Comparison of ENCODE assay signal across 11 mouse cellular contexts in the genomic region with DNA sequence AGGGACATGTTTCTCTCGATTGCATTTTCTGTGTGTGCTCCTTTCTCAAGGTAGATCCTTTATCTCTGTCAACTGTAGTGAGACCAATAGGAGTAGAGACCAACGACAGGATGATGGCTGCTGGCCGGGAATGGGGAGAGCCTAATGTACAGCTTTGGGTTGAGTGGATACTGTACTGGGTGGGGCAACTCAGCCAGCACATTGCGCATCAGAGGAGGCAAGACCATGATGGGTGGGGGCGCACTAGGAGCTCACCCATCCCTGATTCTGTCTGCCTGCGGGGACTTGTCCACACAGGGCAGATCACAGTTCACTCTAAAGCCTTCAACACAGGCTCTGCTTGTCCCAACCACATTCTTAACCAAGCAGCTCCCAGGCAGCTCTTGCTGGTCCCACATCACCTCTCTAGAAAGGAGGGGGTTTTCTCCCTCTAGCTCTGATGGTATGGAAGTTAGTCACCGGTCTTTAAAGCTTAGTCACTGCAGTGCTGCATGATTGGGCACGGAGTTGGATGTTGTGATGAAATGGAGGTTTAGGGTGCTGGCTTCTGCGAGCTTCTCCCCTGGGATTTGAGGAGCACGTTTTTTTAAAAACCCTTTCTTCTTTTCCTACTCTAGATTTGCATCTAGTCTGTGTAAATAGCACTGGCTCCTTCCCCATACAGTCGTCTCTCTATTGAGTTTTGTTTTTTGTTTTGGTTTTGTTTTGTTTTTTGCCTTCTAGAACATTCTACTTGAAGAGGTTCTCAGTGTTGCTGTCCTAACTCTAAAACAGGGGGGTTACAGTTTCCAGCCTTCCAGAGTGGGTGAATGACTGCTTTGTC.
DNase-seq lines count a peak whose midpoint lies in the region; ATAC-seq and TF ChIP-seq lines count a peak whose summit lies in the region.
"Had no signal": no experiment of that assay in that cellular context is flagged by ENCODE, and none has a peak within 500 bp of the region (broad histone marks: within the 10 kb centered on the region; RNA-seq: fewer than 3 reads in every experiment).

No protein-coding gene starts in this region.

- H3K9ac ChIP-seq in lung, embryonic 14.5 days = no peak overlapping the region
- no peak overlapping the region for H3K9ac ChIP-seq in stomach, embryonic 16.5 days (ENCODE audit: low read length)
- H3K9ac ChIP-seq: lung, embryonic 15.5 days; midbrain, embryonic 13.5 days had no signal

- WGBS in lung, embryonic 14.5 days = 76% methylated on average over 11 of the region's 11 CpGs
- WGBS in stomach, embryonic 16.5 days = 70% methylated on average over 11 of the region's 11 CpGs

- no peaks in the 10 kb centered on the region for H3K27me3 ChIP-seq in lung, embryonic 14.5 days (ENCODE audit: insufficient read depth, low read length)
- H3K27me3 ChIP-seq in stomach, embryonic 16.5 days (ENCODE audit: control insufficient read depth, insufficient read depth, low read length) = no peaks in the 10 kb centered on the region
- H3K27me3 ChIP-seq: lung, embryonic 15.5 days; midbrain, embryonic 13.5 days had no signal

- H3K9me3 ChIP-seq in lung, embryonic 14.5 days (ENCODE audit: low read depth, low read length) = no peaks in the 10 kb centered on the region
- no peaks in the 10 kb centered on the region for H3K9me3 ChIP-seq in stomach, embryonic 16.5 days (replicated peaks; ENCODE audit: control insufficient read depth, low read length)
- H3K9me3 ChIP-seq: lung, embryonic 15.5 days; midbrain, embryonic 13.5 days had no signal

- no peak overlapping the region for H3K4me3 ChIP-seq in lung, embryonic 14.5 days (ENCODE audit: low read depth, low read length)
- H3K4me3 ChIP-seq in stomach, embryonic 16.5 days (replicated peaks; ENCODE audit: low read length) = peak overlapping the region; percentile 28
- H3K4me3 ChIP-seq: erythroblast, embryonic 14.5 days; lung, embryonic 15.5 days; midbrain, embryonic 13.5 days had no signal

- no peak overlapping the region for H3K4me2 ChIP-seq in lung, embryonic 14.5 days
- H3K4me2 ChIP-seq in stomach, embryonic 16.5 days (ENCODE audit: low read depth, low read length) = no peak overlapping the region
- H3K4me2 ChIP-seq: lung, embryonic 15.5 days; midbrain, embryonic 13.5 days had no signal

- peak overlapping the region; percentile 10; the same call in 1 of the 2 replicates for H3K27ac ChIP-seq in lung, embryonic 14.5 days (ENCODE audit: low read depth)
- H3K27ac ChIP-seq in stomach, embryonic 16.5 days (ENCODE audit: low read length) = peak overlapping the region; percentile 77
- H3K27ac ChIP-seq: lung, embryonic 15.5 days; midbrain, embryonic 13.5 days had no signal

- no peak for DNase-seq in lung, embryonic 14.5 days
- no peak for DNase-seq in lung, postnatal 14 days
- peak; percentile 81 for DNase-seq in NIH3T3 (ENCODE audit: low read depth)
- peak; percentile 25 for DNase-seq in induced T-regulatory cell, adult 2 months (ENCODE audit: low read depth)
- DNase-seq in adrenal gland, postnatal 4 days (ENCODE audit: low spot score in 2 of 2) = no peak
- no peak for DNase-seq in spleen, adult 18-20 months
- DNase-seq: retina, postnatal 1 day had no signal

- no peak for TF ChIP-seq CTCF in lung, embryonic 14.5 days (IDR thresholded peaks at IDR 0.05; ENCODE audit: low read depth)

- H3K36me3 ChIP-seq in lung, embryonic 14.5 days (ENCODE audit: insufficient read depth) = no peaks in the 10 kb centered on the region
- no peaks in the 10 kb centered on the region for H3K36me3 ChIP-seq in stomach, embryonic 16.5 days (ENCODE audit: control insufficient read depth, insufficient read depth, low read length)
- H3K36me3 ChIP-seq: lung, embryonic 15.5 days; midbrain, embryonic 13.5 days had no signal

- 0 out of 2 replicates have a peak, but pooled peaks have one; percentile 14 for ATAC-seq in lung, embryonic 14.5 days (ENCODE audit: insufficient read depth)
- peak; percentile 78 for ATAC-seq in stomach, embryonic 16.5 days (ENCODE audit: insufficient read depth, low FRiP score)
- ATAC-seq: midbrain, embryonic 13.5 days had no signal

- H3K4me1 ChIP-seq in lung, embryonic 14.5 days (ENCODE audit: insufficient read depth) = peaks cover 7% of the 10 kb centered on the region; the same call in 1 of the 2 replicates
- H3K4me1 ChIP-seq in stomach, embryonic 16.5 days (ENCODE audit: control insufficient read depth, insufficient read depth, low read length) = 0 out of 2 replicates have a peak, but pooled peaks cover 8% of the 10 kb centered on the region
- H3K4me1 ChIP-seq: midbrain, embryonic 13.5 days had no signal

Comparison
In these comparisons a context has a peak if more than half of its experiments do, and no peak if none do; other contexts are left out.
1. DNase-seq: peak in NIH3T3 (single experiment) and induced T-regulatory cell, adult 2 months (single experiment); none in lung, embryonic 14.5 days (single experiment), lung, postnatal 14 days (single experiment), adrenal gland, postnatal 4 days (0 of 2) and spleen, adult 18-20 months (0 of 2).